Mouse (Mus musculus): ENCODE results near the gene Magi3.

DNA sequence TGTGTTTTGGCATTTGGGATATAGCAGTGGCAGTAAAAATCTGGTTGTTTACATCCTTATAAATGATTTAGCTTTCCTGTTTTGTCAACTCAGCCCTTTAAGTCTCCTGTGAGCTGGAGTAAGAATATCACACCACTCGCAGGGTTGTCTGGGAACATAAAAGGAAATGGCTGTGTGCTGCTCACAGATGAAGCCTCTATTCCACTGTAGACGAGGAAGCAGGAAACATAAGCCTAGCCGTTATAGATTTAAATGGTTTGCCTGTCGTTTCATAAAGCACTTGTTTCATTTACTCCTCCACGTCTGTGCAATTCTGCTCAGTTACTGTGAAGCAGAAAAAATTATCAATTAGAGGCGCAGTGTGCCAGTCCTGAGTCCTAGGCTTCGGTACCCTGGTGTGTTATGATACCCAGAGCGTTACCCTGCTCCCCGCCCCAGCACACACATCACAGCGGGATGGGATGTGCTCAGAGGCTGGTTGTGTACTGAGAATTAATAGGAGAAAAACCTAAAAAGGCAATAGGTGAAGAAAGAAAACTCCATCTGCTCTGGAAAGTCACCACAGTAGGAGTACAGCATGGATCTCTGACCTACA is 17.8 kb upstream of the Magi3 start:
- TF ChIP-seq CTCF (IDR thresholded peaks at IDR 0.05) (no peak), EP300 (IDR thresholded peaks at IDR 0.05) (no peak)

All from lung, postnatal 0 days (tissue).